Mouse (Mus musculus) G1E (cell line): ENCODE measurements at regions not wholly inside any gene's neighbourhood (a gene's known extent, or its start where the extent isn't known, plus 50 kb on each side); places are given as distances from the start of the nearest gene placed in this dataset.

Experiments used
- ATAC-seq: 2 replicates; pipeline ENCODE4 v1.8.0; 2016; ENCODE audit warnings: mild to moderate bottlenecking; ENCODE audit not compliant: insufficient number of reproducible peaks, poor library complexity, low FRiP score, severe bottlenecking; ENCODE audit errors: extremely low read depth
- DNase-seq: peaks from one replicate; pipeline ENCODE4 v3.0.0; 2012; ENCODE audit warnings: low spot score
- H3K27me3 ChIP-seq: 2 replicates; pipeline ENCODE4 v1.6.1; 2012; ENCODE audit warnings: mild to moderate bottlenecking, low read length, inconsistent platforms; ENCODE audit not compliant: insufficient read depth
- H3K36me3 ChIP-seq: replicated peaks from 2 replicates; pipeline ENCODE3; 2012; ENCODE audit warnings: mild to moderate bottlenecking, inconsistent platforms
- H3K4me1 ChIP-seq: 2 replicates; pipeline ENCODE4 v1.6.1; 2012; ENCODE audit warnings: low read depth, low read length, inconsistent platforms, mixed read lengths; ENCODE audit not compliant: insufficient read depth
- H3K4me3 ChIP-seq: 2 replicates; pipeline ENCODE4 v1.5.1; 2012; ENCODE audit warnings: low read depth, mild to moderate bottlenecking, inconsistent platforms, low read length, moderate library complexity, mixed read lengths
- H3K9me3 ChIP-seq: replicated peaks from 2 replicates; pipeline ENCODE4 v1.6.1; 2012; ENCODE audit warnings: inconsistent platforms
- CTCF ChIP-seq: IDR thresholded peaks from 2 replicates; pipeline ENCODE4 v1.5.1; 2012; ENCODE audit warnings: low read depth, low read length, inconsistent platforms, mixed read lengths
- GATA1 ChIP-seq: IDR thresholded peaks from 2 replicates; pipeline ENCODE4 v1.6.1; 2012; ENCODE audit warnings: borderline replicate concordance, low read length, inconsistent platforms, mixed read lengths
- GATA2 ChIP-seq: IDR thresholded peaks from 2 replicates; pipeline ENCODE4 v1.6.1; 2012; ENCODE audit warnings: low read depth, low read length, inconsistent platforms, borderline replicate concordance
- POLR2AphosphoS5 ChIP-seq: IDR thresholded peaks from 2 replicates; pipeline ENCODE4 v1.6.1; 2012; ENCODE audit warnings: low read depth, low read length, inconsistent platforms; ENCODE audit not compliant: insufficient replicate concordance
- TAL1 ChIP-seq: conservative IDR thresholded peaks from 2 replicates; pipeline ENCODE4 v1.6.1; 2012; ENCODE audit warnings: low read depth, low read length, inconsistent platforms, mixed read lengths

DNA sequence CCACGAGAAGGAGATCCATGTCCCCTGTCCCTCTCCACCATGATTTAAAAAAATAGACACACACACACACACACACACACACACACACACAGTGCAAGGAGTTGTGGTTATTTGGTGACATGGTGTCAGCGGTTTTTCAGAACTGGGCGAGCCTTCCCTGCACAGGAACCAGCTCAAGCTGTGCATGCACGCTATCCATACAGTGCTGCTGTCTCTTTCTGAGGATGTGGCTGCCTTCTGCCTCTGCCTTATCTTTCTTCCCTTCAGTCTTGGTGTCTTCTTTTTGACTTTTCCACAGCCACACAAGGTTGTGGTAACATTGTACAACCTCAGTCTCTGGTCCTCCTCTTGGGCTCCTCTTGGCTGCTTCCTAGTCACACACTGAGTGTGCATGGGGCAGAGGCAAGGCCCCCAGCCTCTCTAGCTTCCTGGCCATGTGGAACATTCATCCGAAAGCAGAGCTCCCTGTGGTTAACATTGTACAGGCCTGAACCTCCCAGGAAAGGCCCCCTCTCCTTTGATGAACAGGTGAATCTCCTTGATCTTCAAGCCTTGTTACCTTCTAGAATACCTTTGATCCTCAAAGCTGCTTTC lies 157.6 kb downstream of the Gadd45g start:
- ATAC-seq (no peak), DNase-seq (no peak)
- peaks cover 18% of the 10 kb centered on the region for H3K27me3 ChIP-seq
- no peaks in the 10 kb centered on the region for H3K9me3 ChIP-seq
- H3K4me1 ChIP-seq, result no peaks in the 10 kb centered on the region
- H3K4me3 ChIP-seq, result no peak overlapping the region
- TF ChIP-seq GATA2 (no peak), GATA1 (no peak), CTCF (no peak), POLR2AphosphoS5 (no peak), TAL1 (no peak)
- H3K36me3 ChIP-seq, result no peaks in the 10 kb centered on the region

DNA sequence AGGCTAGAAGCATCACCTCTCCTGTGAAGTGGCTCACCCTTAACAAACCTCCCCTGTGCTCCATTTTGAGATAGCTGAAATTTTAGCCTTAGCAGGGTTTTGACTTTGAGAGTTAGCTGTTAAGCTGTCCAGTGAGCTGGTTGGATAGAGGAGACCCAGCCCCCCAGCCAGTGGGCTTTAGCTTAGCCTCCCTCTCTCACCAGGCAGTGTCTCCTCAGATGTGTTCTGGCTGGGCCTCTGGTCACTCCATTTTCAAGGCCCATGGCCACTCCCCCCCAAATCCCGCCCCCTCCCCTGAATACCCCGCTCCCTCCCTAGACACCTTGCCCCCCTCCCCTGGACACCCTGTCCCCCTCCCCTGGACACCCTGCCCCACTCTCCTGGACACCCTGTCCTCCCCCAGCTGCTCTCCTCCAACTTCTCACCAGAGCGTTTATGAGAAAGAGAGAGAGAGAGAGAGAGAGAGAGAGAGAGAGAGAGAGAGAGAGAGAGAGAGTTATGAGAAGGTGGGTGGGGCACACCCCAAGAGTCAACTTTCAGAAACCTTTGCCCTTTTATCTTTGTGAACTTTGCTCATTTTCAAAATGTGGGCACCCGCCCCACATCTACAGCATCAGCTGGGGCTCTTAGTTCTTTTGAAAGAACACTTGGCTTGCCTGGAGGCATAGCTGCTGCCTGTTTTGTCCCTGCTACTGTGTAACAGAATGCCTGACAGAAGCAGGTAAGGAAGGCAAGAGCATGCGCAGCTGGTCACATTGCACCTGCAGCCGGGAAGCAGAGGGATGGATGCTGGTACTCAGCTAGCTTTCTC lies 161.3 kb downstream of the Gadd45g start:
- TF ChIP-seq GATA2 (no peak), GATA1 (no peak), CTCF (no peak), POLR2AphosphoS5 (no peak), TAL1 (no peak)
- no peaks in the 10 kb centered on the region for H3K4me1 ChIP-seq
- H3K27me3 ChIP-seq, result peaks cover 28% of the 10 kb centered on the region
- DNase-seq (no peak), ATAC-seq (no peak)
- H3K4me3 ChIP-seq, result no peak overlapping the region
- H3K36me3 ChIP-seq, result no peaks in the 10 kb centered on the region
- H3K9me3 ChIP-seq, result no peaks in the 10 kb centered on the region

DNA sequence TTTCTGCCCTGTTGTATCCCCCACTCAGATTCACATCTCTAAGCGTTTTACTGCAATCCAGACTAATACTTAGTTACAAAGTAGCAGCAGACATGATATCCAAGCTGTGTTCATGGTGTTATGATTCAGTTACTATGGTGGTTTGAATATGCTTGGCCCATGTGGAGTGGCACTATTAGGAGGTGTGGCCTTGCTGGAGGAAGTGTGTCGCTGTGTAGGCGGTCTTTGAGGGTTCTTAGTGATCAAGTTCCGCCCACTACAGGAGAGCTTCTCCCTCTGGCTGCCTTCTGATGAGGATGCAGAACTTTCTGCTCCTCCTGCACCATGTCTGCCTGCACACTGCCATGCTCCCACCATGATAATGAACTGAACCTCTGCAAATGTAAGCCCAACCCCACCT lies 162.8 kb downstream of the Gadd45g start:
- Histone ChIP-seq H3K4me3 (no peak overlapping the region), H3K4me1 (no peaks in the 10 kb centered on the region), H3K9me3 (no peaks in the 10 kb centered on the region), H3K36me3 (no peaks in the 10 kb centered on the region), H3K27me3 (peaks cover 29% of the 10 kb centered on the region)
- ATAC-seq (no peak), DNase-seq (no peak)
- TF ChIP-seq CTCF (no peak), TAL1 (no peak)

DNA sequence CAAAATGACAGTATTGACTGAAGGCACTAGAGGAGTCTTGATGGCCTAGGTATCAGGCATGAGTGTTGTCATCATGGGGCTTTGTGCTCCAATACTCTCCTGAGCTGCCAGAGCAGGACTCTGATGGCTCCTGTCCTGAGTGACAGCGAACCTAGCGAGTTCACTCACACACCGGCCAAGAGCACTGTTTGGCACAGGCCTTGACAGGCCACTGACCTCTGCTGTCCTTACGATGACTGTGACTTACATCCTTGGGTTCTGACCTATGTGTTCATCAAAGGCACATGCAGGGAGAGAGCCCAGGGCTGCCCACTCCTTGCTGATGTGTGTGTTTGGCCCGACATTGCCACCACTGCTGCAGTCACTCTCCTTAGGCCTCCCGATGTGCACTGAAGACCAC lies 163.3 kb downstream of the Gadd45g start:
- Histone ChIP-seq H3K9me3 (no peaks in the 10 kb centered on the region), H3K4me1 (no peaks in the 10 kb centered on the region), H3K27me3 (peaks cover 34% of the 10 kb centered on the region), H3K4me3 (no peak overlapping the region), H3K36me3 (no peaks in the 10 kb centered on the region)
- TF ChIP-seq GATA1 (no peak), POLR2AphosphoS5 (no peak), CTCF (no peak), TAL1 (no peak)
- DNase-seq (no peak), ATAC-seq (no peak)

DNA sequence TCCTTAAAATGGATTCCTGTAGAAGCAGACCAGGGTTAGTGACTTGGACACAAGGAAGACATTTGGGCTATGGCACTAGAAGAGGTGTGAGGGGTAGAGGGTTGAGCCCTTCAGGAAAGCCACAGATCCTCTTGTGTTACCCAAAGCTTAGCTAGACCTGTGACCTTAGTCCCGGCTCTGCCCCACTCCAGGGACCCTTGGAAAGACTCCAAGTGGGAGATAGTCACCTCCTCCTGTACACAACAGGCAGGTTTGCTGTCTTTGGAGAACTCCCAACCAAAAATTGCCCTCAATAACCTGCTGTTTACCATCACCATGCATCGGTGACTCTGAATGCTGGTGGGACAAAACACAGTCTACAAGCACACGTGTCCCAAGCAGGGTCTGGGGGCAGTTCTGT lies 164.5 kb downstream of the Gadd45g start:
- H3K36me3 ChIP-seq, result no peaks in the 10 kb centered on the region
- H3K27me3 ChIP-seq, result peaks cover 41% of the 10 kb centered on the region
- ATAC-seq, result no peak
- H3K9me3 ChIP-seq, result no peaks in the 10 kb centered on the region
- no peak overlapping the region for H3K4me3 ChIP-seq
- H3K4me1 ChIP-seq, result no peaks in the 10 kb centered on the region
- DNase-seq, result no peak
- no peak for TF ChIP-seq GATA2
- TF ChIP-seq CTCF, result no peak
- no peak for TF ChIP-seq GATA1
- no peak for TF ChIP-seq POLR2AphosphoS5
- no peak for TF ChIP-seq TAL1

DNA sequence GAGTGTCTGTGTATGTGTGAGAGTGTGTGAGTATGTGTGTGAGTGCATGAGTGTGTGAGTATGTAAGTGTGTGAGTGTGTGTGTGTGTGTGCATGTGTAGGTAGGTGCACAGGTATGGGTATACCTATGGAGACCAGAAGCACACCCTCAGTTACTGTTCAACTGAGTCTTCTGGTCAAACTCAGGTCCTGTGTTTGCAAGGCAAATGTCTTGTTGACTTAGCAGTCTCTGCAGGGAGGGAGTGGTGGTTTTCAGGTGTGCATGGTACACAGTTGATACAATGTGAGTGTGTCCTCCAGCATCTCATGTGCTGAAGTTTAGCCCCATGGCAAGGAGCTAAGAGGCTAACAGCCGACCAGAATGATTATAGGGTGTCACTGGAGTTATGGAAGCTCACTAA lies 166.7 kb downstream of the Gadd45g start:
- no peaks in the 10 kb centered on the region for H3K9me3 ChIP-seq
- DNase-seq (no peak), ATAC-seq (no peak)

DNA sequence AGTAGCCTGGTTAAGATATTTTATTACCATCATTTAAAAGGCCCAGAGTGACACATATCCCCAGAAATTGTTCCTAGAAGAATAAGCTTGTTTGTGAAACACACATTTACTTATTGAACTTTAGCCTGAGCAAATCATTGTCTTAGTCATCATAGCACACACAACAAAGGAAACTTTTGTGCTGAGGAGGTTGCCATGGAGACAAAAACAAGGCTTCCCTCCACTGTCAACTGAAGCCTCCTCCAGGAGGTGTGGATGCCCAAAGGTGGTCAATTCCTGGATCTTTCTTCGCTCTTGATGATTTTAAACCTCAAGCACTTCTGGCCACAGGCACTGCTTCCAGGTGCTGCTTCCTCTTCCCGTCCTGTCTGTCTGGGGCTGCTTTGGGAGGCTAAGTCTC lies 167.3 kb downstream of the Gadd45g start:
- TF ChIP-seq TAL1 (no peak), POLR2AphosphoS5 (no peak), CTCF (no peak), GATA1 (no peak), GATA2 (no peak)
- H3K4me3 ChIP-seq, result no peak overlapping the region
- H3K27me3 ChIP-seq, result peaks cover 46% of the 10 kb centered on the region
- H3K4me1 ChIP-seq, result no peaks in the 10 kb centered on the region
- H3K36me3 ChIP-seq, result no peaks in the 10 kb centered on the region
- DNase-seq (no peak), ATAC-seq (no peak)
- H3K9me3 ChIP-seq, result no peaks in the 10 kb centered on the region

More for the DNA sequence above, 166.7 kb downstream of the Gadd45g start:
- Histone ChIP-seq H3K36me3 (no peaks in the 10 kb centered on the region), H3K27me3 (peaks cover 47% of the 10 kb centered on the region), H3K4me1 (no peaks in the 10 kb centered on the region), H3K4me3 (no peak overlapping the region)
- TF ChIP-seq GATA1 (no peak), TAL1 (no peak), GATA2 (no peak)
